Mouse (Mus musculus) E14TG2a.4 (cell line): Measurements from ENCODE around the gene Ust.

Experiments used
- CTCF ChIP-seq: conservative IDR thresholded peaks from 2 replicates; pipeline ENCODE4 v1.5.1; 2014; ENCODE audit warnings: low read length
- NANOG ChIP-seq: IDR thresholded peaks from 2 replicates; pipeline ENCODE4 v1.6.1; 2014; ENCODE audit warnings: borderline replicate concordance, low read length, mixed read lengths

DNA sequence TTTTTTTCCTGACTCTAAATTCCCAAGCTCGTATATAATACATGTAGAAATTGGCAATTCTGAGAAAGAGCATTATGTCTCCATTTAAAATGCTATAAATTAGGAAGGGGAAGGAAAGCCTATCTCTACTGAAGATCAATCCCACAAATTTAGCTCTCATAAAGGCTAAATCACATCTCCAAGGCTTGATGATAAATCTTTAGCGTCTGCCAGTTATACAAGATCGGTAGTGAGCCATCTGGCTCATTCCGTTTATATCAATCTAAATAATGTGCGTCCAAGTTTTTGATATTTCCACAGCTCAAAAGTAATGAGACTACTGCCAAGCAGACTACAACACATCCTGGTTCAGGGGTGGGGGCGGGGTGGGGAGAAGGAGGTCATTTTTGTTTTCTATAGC is 6.4 kb downstream of the Ust start:
- TF ChIP-seq CTCF: no peak
- TF ChIP-seq NANOG: no peak
